Mouse (Mus musculus) hindbrain, embryonic 13.5 days (tissue): Measurements from ENCODE around the gene Nedd9. TPM values are rescaled to one million over a fixed set of nuclear protein-coding genes. Genes with fewer than 3 reads are reported as not detected.

ENCODE experiments used
- ATAC-seq: fragments of 200-750 bp; cut with Nextera tagmentation; 2 replicates; pipeline ENCODE4 v1.8.0; 2017; ENCODE audit warnings: moderate TSS enrichment; ENCODE audit not compliant: low FRiP score
- H3K27ac ChIP-seq: fragments of 300-500 bp; sonication (generic); 2 replicates; pipeline ENCODE4 v1.5.1; 2015; ENCODE audit warnings: inconsistent platforms, mild to moderate bottlenecking, moderate library complexity
- H3K27me3 ChIP-seq: fragments of 300-500 bp; sonication (generic); 2 replicates; pipeline ENCODE4 v1.6.1; 2015; ENCODE audit warnings: mild to moderate bottlenecking, inconsistent platforms
- H3K36me3 ChIP-seq: fragments of 300-500 bp; sonication (generic); 2 replicates; pipeline ENCODE4 v1.6.1; 2015; ENCODE audit warnings: mild to moderate bottlenecking, inconsistent platforms
- H3K4me1 ChIP-seq: fragments of 300-500 bp; sonication (generic); replicated peaks from 2 replicates; pipeline ENCODE4 v1.6.1; 2015; ENCODE audit warnings: inconsistent platforms
- H3K4me2 ChIP-seq: fragments of 300-500 bp; sonication (generic); 2 replicates; pipeline ENCODE4 v1.6.1; 2015; ENCODE audit warnings: inconsistent platforms, mild to moderate bottlenecking, moderate library complexity
- H3K4me3 ChIP-seq: fragments of 300-500 bp; sonication (generic); 2 replicates; pipeline ENCODE4 v1.5.1; 2015; ENCODE audit warnings: mild to moderate bottlenecking, inconsistent platforms
- H3K9ac ChIP-seq: fragments of 300-500 bp; sonication (generic); 2 replicates; pipeline ENCODE4 v1.6.1; 2015; ENCODE audit warnings: mild to moderate bottlenecking, inconsistent platforms
- H3K9me3 ChIP-seq: fragments of 300-500 bp; sonication (generic); 2 replicates; pipeline ENCODE4 v1.6.1; 2016; ENCODE audit warnings: inconsistent platforms
- WGBS: fragments of 180-500 bp; shearing (Covaris S2); methylation state at CpG from one replicate; pipeline ENCODE4 v1.1.7; 2015; 5-methylcytosine and 5-hydroxymethylcytosine counted together
- polyA plus RNA-seq: library from polyadenylated mRNA; unstranded; fragments of >200 nt; fragmentation: Nextera tagmentation; extraction: Ambion mirVana; gene quantifications from 2 replicates; pipeline ENCODE4 v1.2.1, GENCODE M21; 2015

The Nedd9 gene
- polyA plus RNA-seq, 1 experiment from 2014 or later, result 13.3 TPM

DNA sequence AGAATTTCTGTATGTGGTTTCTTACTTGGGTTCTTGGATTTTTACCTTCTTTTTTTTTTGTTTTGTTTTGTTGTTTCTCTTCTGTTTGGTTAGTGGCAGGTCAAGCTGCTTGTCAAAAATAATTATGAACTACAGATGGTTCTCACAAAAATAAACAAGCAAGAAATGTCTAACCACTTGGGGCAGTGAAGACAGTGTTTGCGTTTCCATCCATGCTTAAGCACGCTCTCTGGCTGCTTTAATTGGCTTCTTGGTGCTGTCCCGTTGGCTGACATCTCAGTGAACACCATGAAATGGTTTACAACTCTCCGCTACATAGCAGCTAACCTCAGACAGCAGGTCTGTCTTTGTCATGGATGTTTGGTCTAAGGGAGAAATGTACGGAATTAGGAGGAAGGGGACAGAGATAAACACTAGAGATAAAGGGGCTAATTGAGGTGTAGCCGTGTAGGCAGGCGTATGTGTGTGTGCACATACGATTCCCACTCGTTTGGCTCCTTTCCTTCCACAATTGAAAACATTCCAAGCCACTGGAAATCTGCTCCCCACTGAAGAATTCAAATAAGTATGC, 2.6 kb upstream of the Nedd9 start:
- no peaks in the 10 kb centered on the region for H3K9me3 ChIP-seq
- no peak overlapping the region for H3K4me3 ChIP-seq
- ATAC-seq, result no peak
- 78% methylated on average over 9 of the region's 9 CpGs for WGBS
- no peak overlapping the region for H3K27ac ChIP-seq
- peaks cover 7% of the 10 kb centered on the region; the same call in 1 of the 2 replicates for H3K4me1 ChIP-seq
- H3K27me3 ChIP-seq, result no peaks in the 10 kb centered on the region
- no peak overlapping the region for H3K4me2 ChIP-seq
- no peaks in the 10 kb centered on the region for H3K36me3 ChIP-seq
- H3K9ac ChIP-seq, result no peak overlapping the region

DNA sequence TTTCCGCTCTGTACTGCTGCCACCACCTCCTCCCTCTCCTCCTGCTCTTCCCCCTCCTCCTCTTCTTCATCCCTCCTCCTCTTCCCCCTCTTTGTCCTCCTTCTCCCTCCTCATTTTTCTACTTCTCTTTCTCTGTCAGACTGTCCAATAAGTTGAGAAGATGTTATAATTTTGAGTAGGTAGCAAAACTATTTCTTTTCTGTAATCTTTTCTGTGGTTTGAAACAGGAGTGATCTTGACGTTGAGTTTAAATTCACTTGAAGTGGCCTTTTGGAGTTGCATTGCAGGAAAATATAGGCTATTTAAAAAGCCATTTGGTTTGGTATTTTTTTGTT, 214 bp upstream of the Nedd9 start:
- Histone ChIP-seq H3K4me2 (no peak overlapping the region), H3K9me3 (no peaks in the 10 kb centered on the region), H3K9ac (no peak overlapping the region), H3K4me1 (peaks cover 11% of the 10 kb centered on the region), H3K27me3 (0 out of 2 replicates have a peak, but pooled peaks cover 3% of the 10 kb centered on the region), H3K36me3 (no peaks in the 10 kb centered on the region), H3K4me3 (no peak overlapping the region), H3K27ac (no peak overlapping the region)
- WGBS, result 83% methylated on average over 2 of the region's 2 CpGs
- no peak for ATAC-seq

- Histone ChIP-seq H3K27me3 (0 out of 2 replicates have a peak, but pooled peaks cover 10% of the 10 kb centered on the region), H3K36me3 (no peaks in the 10 kb centered on the region), H3K9me3 (no peaks in the 10 kb centered on the region), H3K4me1 (peaks cover 8% of the 10 kb centered on the region), H3K9ac (no peak overlapping the region), H3K4me2 (no peak overlapping the region), H3K4me3 (no peak overlapping the region), H3K27ac (no peak overlapping the region)
- no peak for ATAC-seq
- 92% methylated on average over 7 of the region's 7 CpGs for whole genome bisulfite sequencing
These were observed 3.2 kb downstream of the Nedd9 start for GRCm38 (mm10) chr13:41483966-41484365.

DNA sequence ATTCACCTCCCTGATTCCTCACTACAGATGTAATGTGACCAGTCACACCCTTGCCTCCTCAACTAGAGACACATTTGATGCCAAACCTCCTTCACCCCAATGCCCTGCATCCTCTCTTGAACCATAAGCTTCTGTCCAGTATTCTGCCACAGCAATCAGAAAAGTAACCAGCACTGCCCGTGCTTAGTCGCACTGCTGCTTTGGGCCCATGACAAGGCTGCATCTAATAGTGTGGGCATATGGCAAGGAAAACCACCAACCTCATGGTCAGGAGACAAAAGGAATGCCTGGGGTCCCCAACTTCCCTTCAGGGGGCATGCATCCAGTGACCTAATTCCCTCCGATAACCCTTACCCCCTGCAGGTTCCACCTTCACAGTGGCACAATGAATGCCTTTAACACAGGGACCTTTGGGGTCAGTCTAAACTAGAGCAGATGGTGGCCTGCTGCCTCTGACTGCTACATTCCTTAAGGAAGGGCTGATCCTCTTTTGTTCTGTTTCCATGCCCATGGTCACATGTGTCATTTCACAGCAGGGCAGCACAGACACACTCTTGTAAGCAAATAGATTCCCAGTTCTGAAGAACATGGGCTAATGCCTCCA, 4.7 kb downstream of the Nedd9 start:
- Histone ChIP-seq H3K9ac (no peak overlapping the region), H3K27me3 (0 out of 2 replicates have a peak, but pooled peaks cover 10% of the 10 kb centered on the region), H3K9me3 (no peaks in the 10 kb centered on the region), H3K4me2 (no peak overlapping the region), H3K27ac (no peak overlapping the region), H3K4me3 (no peak overlapping the region), H3K4me1 (peaks cover 8% of the 10 kb centered on the region), H3K36me3 (no peaks in the 10 kb centered on the region)
- 7% methylated on average over 3 of the region's 3 CpGs for WGBS
- no peak for ATAC-seq

- Histone ChIP-seq H3K4me1 (peaks cover 8% of the 10 kb centered on the region), H3K27me3 (0 out of 2 replicates have a peak, but pooled peaks cover 10% of the 10 kb centered on the region), H3K36me3 (no peaks in the 10 kb centered on the region), H3K4me3 (no peak overlapping the region), H3K9ac (no peak overlapping the region), H3K27ac (no peak overlapping the region), H3K4me2 (no peak overlapping the region), H3K9me3 (no peaks in the 10 kb centered on the region)
- WGBS, result 79% methylated on average over 12 of the region's 15 CpGs
- no peak for ATAC-seq
These were observed 7.3 kb downstream of the Nedd9 start for GRCm38 (mm10) chr13:41479737-41480435.

GRCm38 (mm10) chr13:41476216-41476615, 10.9 kb downstream of the Nedd9 start:
- ATAC-seq, result no peak
- no peak overlapping the region for H3K9ac ChIP-seq
- no peak overlapping the region for H3K27ac ChIP-seq
- WGBS, result 19% methylated on average over 4 of the region's 4 CpGs
- H3K4me1 ChIP-seq, result no peaks in the 10 kb centered on the region
- H3K9me3 ChIP-seq, result no peaks in the 10 kb centered on the region
- H3K4me3 ChIP-seq, result no peak overlapping the region
- H3K27me3 ChIP-seq, result 0 out of 2 replicates have a peak, but pooled peaks cover 7% of the 10 kb centered on the region
- H3K4me2 ChIP-seq, result no peak overlapping the region
- no peaks in the 10 kb centered on the region for H3K36me3 ChIP-seq

GRCm38 (mm10) chr13:41474365-41474764, 12.8 kb downstream of the Nedd9 start:
- Histone ChIP-seq H3K4me3 (no peak overlapping the region), H3K27ac (no peak overlapping the region), H3K9me3 (no peaks in the 10 kb centered on the region), H3K4me1 (no peaks in the 10 kb centered on the region), H3K27me3 (no peaks in the 10 kb centered on the region), H3K4me2 (no peak overlapping the region), H3K9ac (no peak overlapping the region), H3K36me3 (no peaks in the 10 kb centered on the region)
- 84% methylated on average over 5 of the region's 5 CpGs for WGBS
- ATAC-seq, result no peak

GRCm38 (mm10) chr13:41473504-41473903, 13.7 kb downstream of the Nedd9 start:
- H3K4me2 ChIP-seq, result no peak overlapping the region
- H3K4me3 ChIP-seq, result no peak overlapping the region
- H3K27me3 ChIP-seq, result no peaks in the 10 kb centered on the region
- ATAC-seq, result no peak
- no peaks in the 10 kb centered on the region for H3K36me3 ChIP-seq
- no peaks in the 10 kb centered on the region for H3K4me1 ChIP-seq
- H3K9me3 ChIP-seq, result no peaks in the 10 kb centered on the region
- no peak overlapping the region for H3K27ac ChIP-seq
- H3K9ac ChIP-seq, result no peak overlapping the region
- 91% methylated on average over 4 of the region's 4 CpGs for WGBS

- Histone ChIP-seq H3K4me3 (no peak overlapping the region), H3K9ac (no peak overlapping the region), H3K4me2 (no peak overlapping the region), H3K36me3 (no peaks in the 10 kb centered on the region), H3K27ac (no peak overlapping the region), H3K9me3 (no peaks in the 10 kb centered on the region), H3K4me1 (no peaks in the 10 kb centered on the region), H3K27me3 (no peaks in the 10 kb centered on the region)
- 83% methylated on average over 5 of the region's 5 CpGs for WGBS
- no peak for ATAC-seq
These were observed 14.2 kb downstream of the Nedd9 start for GRCm38 (mm10) chr13:41472878-41473424.

- no peak overlapping the region for H3K9ac ChIP-seq
- no peak overlapping the region for H3K27ac ChIP-seq
- H3K4me2 ChIP-seq, result no peak overlapping the region
- no peak overlapping the region for H3K4me3 ChIP-seq
- ATAC-seq, result no peak
- H3K27me3 ChIP-seq, result no peaks in the 10 kb centered on the region
- 79% methylated on average over 5 of the region's 5 CpGs for WGBS
- no peaks in the 10 kb centered on the region for H3K4me1 ChIP-seq
- no peaks in the 10 kb centered on the region for H3K36me3 ChIP-seq
- H3K9me3 ChIP-seq, result no peaks in the 10 kb centered on the region
These were observed 18.9 kb downstream of the Nedd9 start for GRCm38 (mm10) chr13:41468277-41468676.

DNA sequence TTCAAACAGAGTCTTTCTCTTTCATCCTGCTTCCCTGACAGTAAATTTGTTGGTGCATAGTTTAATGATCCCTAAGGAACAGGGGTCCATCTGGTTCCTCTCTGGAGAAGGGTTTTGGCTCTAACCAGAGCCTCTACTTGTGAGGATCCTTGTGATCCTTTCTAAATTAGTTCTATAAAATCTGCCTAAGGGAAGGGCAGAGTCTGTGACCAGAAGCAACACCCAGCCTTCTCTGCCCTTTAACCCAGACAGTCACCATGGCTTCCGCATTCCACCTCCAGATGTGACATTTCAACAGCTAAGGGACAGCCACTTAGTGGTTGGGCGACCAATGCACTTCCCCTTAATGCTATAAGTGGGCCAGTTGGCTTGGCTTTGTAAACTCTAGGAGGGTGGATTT, 20.1 kb downstream of the Nedd9 start:
- Histone ChIP-seq H3K36me3 (no peaks in the 10 kb centered on the region), H3K27me3 (no peaks in the 10 kb centered on the region), H3K4me2 (no peak overlapping the region), H3K9ac (no peak overlapping the region), H3K4me1 (no peaks in the 10 kb centered on the region), H3K27ac (no peak overlapping the region), H3K9me3 (no peaks in the 10 kb centered on the region), H3K4me3 (no peak overlapping the region)
- WGBS, result 91% methylated on average over 2 of the region's 2 CpGs
- ATAC-seq, result no peak

GRCm38 (mm10) chr13:41466616-41467015, 20.5 kb downstream of the Nedd9 start:
- Histone ChIP-seq H3K9ac (no peak overlapping the region), H3K36me3 (no peaks in the 10 kb centered on the region), H3K27me3 (no peaks in the 10 kb centered on the region), H3K9me3 (no peaks in the 10 kb centered on the region), H3K4me2 (no peak overlapping the region), H3K4me3 (no peak overlapping the region), H3K27ac (no peak overlapping the region), H3K4me1 (no peaks in the 10 kb centered on the region)
- 95% methylated on average over 4 of the region's 4 CpGs for WGBS
- ATAC-seq, result no peak
